In genomic region chr5:123138230-123138911, GRCm38 (mm10) we compare ENCODE assay signal across 8 mouse cellular contexts. TPM values are rescaled to one million over a fixed set of nuclear protein-coding genes. Genes with fewer than 3 reads are reported as not detected.
DNase-seq lines count a peak whose midpoint lies in the region; ATAC-seq and TF ChIP-seq lines count a peak whose summit lies in the region.

No protein-coding gene starts in this region.

- under 1% methylated on average over 37 of the region's 40 CpGs for WGBS in intestine, embryonic 16.5 days

- H3K4me1 ChIP-seq in intestine, embryonic 16.5 days (ENCODE audit: control insufficient read depth, insufficient read depth, low read length), result peaks cover 44% of the 10 kb centered on the region

- H3K9me3 ChIP-seq in intestine, embryonic 16.5 days (ENCODE audit: control insufficient read depth, low read length), result no peaks in the 10 kb centered on the region

- peak overlapping the region; percentile 100 for H3K27ac ChIP-seq in layer of hippocampus, adult 2 months
- peak overlapping the region; percentile 100 for H3K27ac ChIP-seq in intestine, embryonic 16.5 days (ENCODE audit: low read length)

- H3K9ac ChIP-seq in intestine, embryonic 16.5 days (ENCODE audit: low read depth, low read length), result peak overlapping the region; percentile 97

- H3K36me3 ChIP-seq in intestine, embryonic 16.5 days (ENCODE audit: control insufficient read depth, insufficient read depth, low read length), result no peaks in the 10 kb centered on the region

- peak; percentile 50 for TF ChIP-seq CTCF in layer of hippocampus, adult 2 months (conservative IDR thresholded peaks at IDR 0.05)

- H3K4me2 ChIP-seq in intestine, embryonic 16.5 days (ENCODE audit: low read depth, low read length), result peak overlapping the region; percentile 96

- H3K4me3 ChIP-seq in layer of hippocampus, adult 2 months, result peak overlapping the region; percentile 76
- H3K4me3 ChIP-seq in intestine, embryonic 16.5 days (ENCODE audit: low read length), result peak overlapping the region; percentile 62

- no peaks in the 10 kb centered on the region for H3K27me3 ChIP-seq in intestine, embryonic 16.5 days (replicated peaks; ENCODE audit: control insufficient read depth, insufficient read depth, low read length)

- ATAC-seq in intestine, embryonic 16.5 days, result peak; percentile 39

- DNase-seq in layer of hippocampus, adult 2 months (ENCODE audit: low spot score in 2 of 2), result no peak
- DNase-seq in layer of hippocampus, adult 11-12 months (ENCODE audit: low spot score), result no peak
- peak; percentile 54 for DNase-seq in cerebellum, postnatal 36 days
- DNase-seq in gastrocnemius, postnatal 4 days (ENCODE audit: low spot score in 2 of 2), result peak; percentile 59 to 80
- peak; percentile 79 to 85 for DNase-seq in lung, adult 18-20 months
- peak; percentile 79 for DNase-seq in ovary, postnatal 36 days (ENCODE audit: low spot score)
- DNase-seq in frontal cortex, postnatal 10 days (ENCODE audit: low spot score in 2 of 2), result no peak

RNA-seq across cellular contexts. Expression of gene Setd1b, which starts 3.6 kb away (rescaled TPM):
- 10 to 100 TPM; 31.2 to 39.4 TPM for total RNA-seq in layer of hippocampus, adult 2 months (2021)
- 10 to 100 TPM; 21.0 to 21.4 TPM for total RNA-seq in gastrocnemius, postnatal 4 days (2021)
- 6.6 and 6.9 TPM in 2 replicates for polyA plus RNA-seq in intestine, embryonic 16.5 days (2015; fragmentation: Nextera tagmentation; extraction: Ambion mirVana)

RNA-seq across cellular contexts. Expression of gene Rhof, which starts 5.9 kb away (rescaled TPM):
- total RNA-seq in layer of hippocampus, adult 2 months (2021), result 10 to 100 TPM; 43.3 to 46.3 TPM
- under 1 TPM; 0.91 to 0.93 TPM for total RNA-seq in gastrocnemius, postnatal 4 days (2021)
- 2.5 and 2.8 TPM in 2 replicates for polyA plus RNA-seq in intestine, embryonic 16.5 days (2015; fragmentation: Nextera tagmentation; extraction: Ambion mirVana)

RNA-seq across cellular contexts. Expression of gene Psmd9, which starts 30.8 kb away (rescaled TPM):
- total RNA-seq in layer of hippocampus, adult 2 months (2021), result 10 to 100 TPM; 27.8 to 30.4 TPM
- total RNA-seq in gastrocnemius, postnatal 4 days (2021), result 10 to 100 TPM; 28.3 to 32.2 TPM
- 64.3 and 66.3 TPM in 2 replicates for polyA plus RNA-seq in intestine, embryonic 16.5 days (2015; fragmentation: Nextera tagmentation; extraction: Ambion mirVana)

RNA-seq across cellular contexts. Expression of gene Hpd, which starts 44.2 kb away (rescaled TPM):
- total RNA-seq in layer of hippocampus, adult 2 months (2021), result not detected
- 1 to 10 TPM in 1 of 2 experiments, under 1 TPM in 1; 0.42 to 2.4 TPM for total RNA-seq in gastrocnemius, postnatal 4 days (2021)
- polyA plus RNA-seq in intestine, embryonic 16.5 days (2015; fragmentation: Nextera tagmentation; extraction: Ambion mirVana), result 9.0 and 9.9 TPM in 2 replicates

Comparison
In these comparisons a context has a peak if more than half of its experiments do, and no peak if none do; other contexts are left out.
1. DNase-seq: peak in cerebellum, postnatal 36 days (2 of 2), gastrocnemius, postnatal 4 days (2 of 2), lung, adult 18-20 months (2 of 2) and ovary, postnatal 36 days (single experiment); none in layer of hippocampus, adult 2 months (0 of 2), layer of hippocampus, adult 11-12 months (single experiment) and frontal cortex, postnatal 10 days (0 of 2).
2. RNA of gene Rhof, which starts 5.9 kb away (total RNA-seq): 43.3 to 46.3 TPM in layer of hippocampus, adult 2 months; 0.91 to 0.93 TPM in gastrocnemius, postnatal 4 days; every median in the first group is over 10 times any median in the second.